Mouse (Mus musculus): Measurements from ENCODE around the gene Eml1. TPM values are rescaled to one million over a fixed set of nuclear protein-coding genes. Genes with fewer than 3 reads are reported as not detected.
A peak's percentile ranks its signal among the peaks of the same experiment; 100 is the strongest.

Eml1 gene
- polyA plus RNA-seq, 1 experiment from 2014 or later, result 77.5 TPM

DNA sequence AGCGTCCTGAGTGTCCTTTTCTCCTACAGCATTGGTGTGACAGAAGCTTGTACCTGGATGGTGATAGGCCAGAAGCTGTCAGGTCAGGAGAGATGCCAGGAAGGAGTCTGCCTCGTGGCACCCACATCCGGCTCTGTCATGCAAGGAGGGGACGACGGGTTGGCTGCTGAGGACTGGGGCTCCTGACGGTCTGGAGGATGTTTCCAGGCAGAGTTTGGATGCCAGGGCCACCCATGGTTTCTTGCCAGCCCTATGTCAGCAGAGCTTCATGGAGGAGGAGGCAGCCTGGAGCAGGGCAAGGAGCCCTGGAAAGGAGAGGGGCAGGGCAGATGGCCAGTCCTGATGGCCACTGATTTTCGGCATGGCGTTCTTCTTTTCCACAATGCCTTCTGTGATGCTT is 28.4 kb downstream of the Eml1 start:
- Histone ChIP-seq H3K9ac (no peak overlapping the region), H3K4me3 (replicated peaks) (no peak overlapping the region), H3K4me2 (no peak overlapping the region), H3K27me3 (no peaks in the 10 kb centered on the region), H3K36me3 (no peaks in the 10 kb centered on the region), H3K27ac (no peak overlapping the region), H3K4me1 (peaks cover 33% of the 10 kb centered on the region), H3K9me3 (replicated peaks) (no peaks in the 10 kb centered on the region)
- ATAC-seq (replicated peaks; ENCODE audit: low FRiP score), result no peak
- WGBS, result 89% methylated on average over 8 of the region's 8 CpGs

DNA sequence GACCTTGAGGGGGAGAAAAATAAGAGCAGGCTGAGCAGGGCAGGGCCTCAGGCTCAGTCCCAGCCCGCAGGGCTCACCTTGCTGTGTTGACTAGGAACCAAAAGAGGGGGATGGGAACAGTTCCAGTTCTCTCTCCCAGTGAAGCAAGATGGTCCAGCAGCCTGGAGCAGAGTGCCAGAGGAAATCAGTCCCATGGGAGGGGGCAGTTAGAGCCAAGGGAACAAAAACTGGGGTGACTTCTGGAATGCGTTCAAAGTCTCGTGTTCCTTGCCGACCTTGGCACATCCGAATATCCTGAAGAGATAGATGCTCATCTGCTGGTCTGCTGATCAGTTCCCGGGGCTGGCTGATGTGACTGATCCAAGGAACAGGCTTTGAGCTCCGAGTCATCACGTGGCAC is 30.2 kb downstream of the Eml1 start:
- no peak overlapping the region for H3K4me3 ChIP-seq (replicated peaks)
- no peaks in the 10 kb centered on the region for H3K36me3 ChIP-seq
- no peak overlapping the region for H3K9ac ChIP-seq
- H3K27me3 ChIP-seq, result no peaks in the 10 kb centered on the region
- no peak overlapping the region for H3K27ac ChIP-seq
- H3K9me3 ChIP-seq (replicated peaks), result no peaks in the 10 kb centered on the region
- H3K4me2 ChIP-seq, result no peak overlapping the region
- peaks cover 21% of the 10 kb centered on the region for H3K4me1 ChIP-seq
- ATAC-seq (replicated peaks; ENCODE audit: low FRiP score), result no peak
- 75% methylated on average over 8 of the region's 8 CpGs for WGBS

DNA sequence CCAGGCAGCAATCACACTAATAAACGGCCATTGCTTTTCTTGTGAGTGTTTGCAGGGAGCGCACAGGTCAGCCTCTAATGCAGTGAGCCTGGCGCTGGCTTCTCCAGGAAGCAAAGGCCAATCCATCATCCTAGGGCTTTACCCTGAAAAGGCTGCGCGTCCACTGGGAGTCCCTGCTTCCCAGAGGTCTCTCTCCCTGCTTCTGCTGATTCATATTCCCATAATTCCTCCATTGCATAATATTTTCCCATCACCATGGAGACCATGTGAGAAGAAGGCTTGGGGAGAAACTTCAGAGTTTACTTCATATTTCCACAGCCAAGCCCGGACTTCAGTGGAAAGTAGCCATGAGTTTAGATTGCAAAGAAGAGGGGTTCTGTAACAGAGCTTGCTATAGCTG is 33.2 kb downstream of the Eml1 start:
- H3K27ac ChIP-seq, result peak overlapping the region; percentile 61; the same call in 1 of the 2 replicates
- no peak overlapping the region for H3K4me2 ChIP-seq
- ATAC-seq (replicated peaks; ENCODE audit: low FRiP score), result no peak; the same call in 1 of the 2 replicates
- no peaks in the 10 kb centered on the region for H3K36me3 ChIP-seq
- H3K9ac ChIP-seq, result no peak overlapping the region
- no peaks in the 10 kb centered on the region for H3K27me3 ChIP-seq
- H3K4me3 ChIP-seq (replicated peaks), result no peak overlapping the region
- peaks cover 14% of the 10 kb centered on the region for H3K4me1 ChIP-seq
- 39% methylated on average over 6 of the region's 6 CpGs for WGBS
- H3K9me3 ChIP-seq (replicated peaks), result no peaks in the 10 kb centered on the region

DNA sequence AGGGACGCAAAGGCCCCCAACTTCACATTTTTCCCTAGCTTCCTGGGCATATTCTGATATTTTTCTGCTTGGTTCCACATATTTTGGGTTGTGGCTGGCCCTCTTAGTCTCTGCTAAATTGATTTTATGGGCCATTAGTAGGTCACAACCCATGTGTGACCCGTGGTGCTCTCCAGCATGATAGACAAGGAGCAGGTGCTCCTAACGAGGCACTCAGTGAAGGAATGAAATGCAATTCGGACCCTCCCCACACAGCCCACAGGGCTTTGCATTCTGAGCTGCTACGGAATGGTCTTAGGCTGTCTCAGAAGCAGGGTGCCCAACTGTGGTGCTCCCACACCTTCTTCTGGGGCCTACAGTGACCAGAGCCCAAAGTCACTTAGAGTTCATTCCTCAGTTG is 38.3 kb downstream of the Eml1 start:
- peaks cover 14% of the 10 kb centered on the region for H3K4me1 ChIP-seq
- H3K27me3 ChIP-seq, result no peaks in the 10 kb centered on the region
- no peak overlapping the region for H3K4me3 ChIP-seq (replicated peaks)
- no peak overlapping the region for H3K4me2 ChIP-seq
- no peak overlapping the region for H3K27ac ChIP-seq
- WGBS, result 51% methylated on average over 5 of the region's 5 CpGs
- H3K36me3 ChIP-seq, result no peaks in the 10 kb centered on the region
- no peaks in the 10 kb centered on the region for H3K9me3 ChIP-seq (replicated peaks)
- H3K9ac ChIP-seq, result no peak overlapping the region
- ATAC-seq (replicated peaks; ENCODE audit: low FRiP score), result no peak

DNA sequence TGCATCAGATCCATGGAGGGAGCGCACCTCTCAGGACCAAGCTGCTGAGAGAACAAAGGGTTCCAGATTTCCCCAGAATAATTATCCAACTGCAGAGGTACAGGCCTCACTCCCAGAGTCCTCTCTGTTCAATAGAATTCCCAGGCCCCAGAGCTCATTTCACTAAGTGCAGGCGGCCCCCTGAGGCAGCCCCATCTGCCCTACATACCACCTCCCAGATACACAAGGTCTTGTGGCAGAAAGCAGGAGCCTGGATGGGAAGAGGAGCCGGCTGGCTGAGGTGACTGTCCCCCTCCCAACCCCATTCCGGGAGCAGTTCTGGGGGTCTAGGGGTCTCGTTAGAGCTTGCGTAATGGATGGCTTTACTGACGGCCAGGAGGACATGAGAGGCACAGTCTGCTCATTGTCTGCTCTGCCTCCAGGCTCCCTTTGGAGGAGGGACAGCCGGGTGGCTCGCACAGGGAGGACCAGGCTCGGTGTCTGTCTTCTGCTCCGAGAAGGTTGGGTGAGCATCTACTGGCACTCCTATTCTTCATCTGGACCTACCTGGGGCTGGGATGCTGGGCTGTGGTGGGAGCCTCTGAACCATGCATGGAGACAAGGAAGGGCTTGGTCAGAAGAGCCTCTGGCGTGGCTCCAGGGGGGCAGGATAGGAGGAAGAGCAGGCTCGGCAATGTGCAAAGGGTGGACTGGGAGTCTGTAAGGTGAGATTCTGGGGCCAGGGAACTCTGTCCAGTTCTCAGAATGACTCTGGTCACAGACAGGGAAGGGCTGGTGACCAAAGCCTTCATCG is 39.9 kb downstream of the Eml1 start:
- Histone ChIP-seq H3K4me3 (replicated peaks) (no peak overlapping the region), H3K4me2 (no peak overlapping the region), H3K9me3 (replicated peaks) (no peaks in the 10 kb centered on the region), H3K27ac (no peak overlapping the region), H3K36me3 (no peaks in the 10 kb centered on the region), H3K4me1 (peaks cover 11% of the 10 kb centered on the region), H3K9ac (no peak overlapping the region), H3K27me3 (no peaks in the 10 kb centered on the region)
- 62% methylated on average over 14 of the region's 14 CpGs for WGBS
- ATAC-seq (replicated peaks; ENCODE audit: low FRiP score), result no peak

DNA sequence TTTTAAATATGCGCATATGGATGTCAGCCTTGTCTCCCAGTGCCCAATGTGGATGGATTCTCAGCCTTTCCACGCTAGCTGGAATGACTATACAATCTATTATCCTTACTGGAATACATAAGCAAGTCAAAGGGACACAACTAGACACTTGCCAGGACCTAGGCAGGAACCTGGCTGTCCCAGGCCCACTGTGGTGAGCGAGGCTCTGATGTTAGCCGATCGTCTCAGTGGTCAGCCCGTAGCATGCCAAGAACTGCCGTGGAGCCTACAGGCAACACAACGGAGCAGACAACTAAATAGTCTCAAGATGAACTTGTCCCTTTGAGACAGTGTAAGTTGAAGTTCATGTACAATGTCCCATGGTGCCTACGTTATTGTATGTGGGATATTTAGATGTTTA is 44.2 kb downstream of the Eml1 start:
- no peak overlapping the region for H3K27ac ChIP-seq
- no peaks in the 10 kb centered on the region for H3K36me3 ChIP-seq
- no peak overlapping the region for H3K4me2 ChIP-seq
- H3K27me3 ChIP-seq, result no peaks in the 10 kb centered on the region; the same call in 1 of the 2 replicates
- no peak overlapping the region for H3K9ac ChIP-seq
- H3K9me3 ChIP-seq (replicated peaks), result no peaks in the 10 kb centered on the region
- WGBS, result 95% methylated on average over 9 of the region's 9 CpGs
- no peak overlapping the region for H3K4me3 ChIP-seq (replicated peaks)
- no peak for ATAC-seq (replicated peaks; ENCODE audit: low FRiP score)
- H3K4me1 ChIP-seq, result peaks cover 6% of the 10 kb centered on the region; the same call in 1 of the 2 replicates

DNA sequence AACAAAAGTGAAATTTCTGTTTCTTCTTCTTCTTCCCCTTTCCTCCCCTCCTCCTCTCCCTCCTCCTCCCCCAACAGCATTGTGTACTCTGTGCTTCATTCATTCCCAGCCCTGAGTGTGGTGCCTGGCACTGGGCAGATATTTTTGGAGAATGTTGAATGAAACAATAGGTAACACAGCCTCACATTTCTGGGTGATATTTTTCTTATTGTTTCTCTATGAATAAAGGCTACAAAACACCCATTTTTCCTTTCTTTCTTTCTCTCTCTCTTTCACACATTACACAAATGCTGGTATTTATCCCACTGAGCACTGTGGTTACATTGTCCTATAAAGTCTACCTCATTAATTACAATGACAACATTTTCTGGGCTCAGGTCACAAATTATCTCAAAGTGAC is 48.8 kb downstream of the Eml1 start:
- no peak overlapping the region for H3K27ac ChIP-seq
- ATAC-seq (replicated peaks; ENCODE audit: low FRiP score), result no peak
- H3K4me2 ChIP-seq, result no peak overlapping the region
- H3K36me3 ChIP-seq, result no peaks in the 10 kb centered on the region
- no peak overlapping the region for H3K9ac ChIP-seq
- H3K27me3 ChIP-seq, result no peaks in the 10 kb centered on the region; the same call in 1 of the 2 replicates
- H3K9me3 ChIP-seq (replicated peaks), result no peaks in the 10 kb centered on the region
- peaks cover 12% of the 10 kb centered on the region for H3K4me1 ChIP-seq
- H3K4me3 ChIP-seq (replicated peaks), result no peak overlapping the region

DNA sequence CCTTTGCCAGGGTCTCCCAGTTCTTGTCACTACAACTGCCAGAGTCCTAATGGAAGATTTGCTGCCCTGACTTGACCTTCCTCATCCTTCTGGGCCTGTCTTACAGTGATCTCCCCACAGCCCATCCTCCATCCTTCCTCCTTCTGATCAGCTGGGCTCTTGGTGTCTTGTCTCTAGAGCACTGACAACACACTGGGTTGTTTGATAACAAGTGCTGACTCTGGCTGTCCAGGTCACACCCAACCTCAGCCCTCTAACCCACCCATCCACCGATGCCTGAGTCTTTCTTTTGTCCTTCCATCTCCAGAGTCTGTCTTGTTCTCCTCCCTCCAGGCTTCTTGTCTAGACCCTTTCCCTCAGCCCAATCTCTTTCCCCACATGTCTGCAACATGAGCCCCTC is 50.7 kb downstream of the Eml1 start:
- Histone ChIP-seq H3K4me2 (no peak overlapping the region), H3K9me3 (replicated peaks) (no peaks in the 10 kb centered on the region), H3K27me3 (no peaks in the 10 kb centered on the region; the same call in 1 of the 2 replicates), H3K4me3 (replicated peaks) (no peak overlapping the region), H3K9ac (no peak overlapping the region), H3K4me1 (peaks cover 17% of the 10 kb centered on the region), H3K36me3 (no peaks in the 10 kb centered on the region), H3K27ac (no peak overlapping the region)
- WGBS, result 78% methylated on average over 1 of the region's 1 CpGs
- ATAC-seq (replicated peaks; ENCODE audit: low FRiP score), result no peak

DNA sequence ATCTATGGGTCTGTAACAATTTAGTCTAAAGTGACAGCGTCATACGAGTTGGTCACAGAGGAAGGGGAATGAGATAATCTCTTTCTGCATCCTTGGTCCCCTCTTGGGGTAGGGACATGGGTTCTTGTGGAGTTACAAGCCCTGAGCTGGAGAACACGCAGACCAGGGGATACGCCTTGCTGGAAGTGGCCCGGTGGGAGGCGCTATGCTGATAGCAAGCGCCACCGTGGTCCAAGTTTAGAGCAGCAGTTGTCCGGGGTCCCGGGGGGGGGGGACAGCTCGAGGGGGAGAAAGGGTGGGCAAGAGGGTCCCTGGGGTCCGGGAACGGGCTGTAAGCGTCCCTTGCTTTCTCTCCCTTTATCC is 51.7 kb downstream of the Eml1 start:
- Histone ChIP-seq H3K9ac (peak overlapping the region; percentile 87; the same call in 1 of the 2 replicates), H3K27ac (peak overlapping the region; percentile 90), H3K4me2 (peak overlapping the region; percentile 78), H3K4me1 (peaks cover 17% of the 10 kb centered on the region), H3K4me3 (replicated peaks) (peak overlapping the region; percentile 83), H3K36me3 (no peaks in the 10 kb centered on the region), H3K27me3 (no peaks in the 10 kb centered on the region; the same call in 1 of the 2 replicates), H3K9me3 (replicated peaks) (no peaks in the 10 kb centered on the region)
- ATAC-seq (replicated peaks; ENCODE audit: low FRiP score), result peak; percentile 71
- WGBS, result 3% methylated on average over 14 of the region's 14 CpGs

DNA sequence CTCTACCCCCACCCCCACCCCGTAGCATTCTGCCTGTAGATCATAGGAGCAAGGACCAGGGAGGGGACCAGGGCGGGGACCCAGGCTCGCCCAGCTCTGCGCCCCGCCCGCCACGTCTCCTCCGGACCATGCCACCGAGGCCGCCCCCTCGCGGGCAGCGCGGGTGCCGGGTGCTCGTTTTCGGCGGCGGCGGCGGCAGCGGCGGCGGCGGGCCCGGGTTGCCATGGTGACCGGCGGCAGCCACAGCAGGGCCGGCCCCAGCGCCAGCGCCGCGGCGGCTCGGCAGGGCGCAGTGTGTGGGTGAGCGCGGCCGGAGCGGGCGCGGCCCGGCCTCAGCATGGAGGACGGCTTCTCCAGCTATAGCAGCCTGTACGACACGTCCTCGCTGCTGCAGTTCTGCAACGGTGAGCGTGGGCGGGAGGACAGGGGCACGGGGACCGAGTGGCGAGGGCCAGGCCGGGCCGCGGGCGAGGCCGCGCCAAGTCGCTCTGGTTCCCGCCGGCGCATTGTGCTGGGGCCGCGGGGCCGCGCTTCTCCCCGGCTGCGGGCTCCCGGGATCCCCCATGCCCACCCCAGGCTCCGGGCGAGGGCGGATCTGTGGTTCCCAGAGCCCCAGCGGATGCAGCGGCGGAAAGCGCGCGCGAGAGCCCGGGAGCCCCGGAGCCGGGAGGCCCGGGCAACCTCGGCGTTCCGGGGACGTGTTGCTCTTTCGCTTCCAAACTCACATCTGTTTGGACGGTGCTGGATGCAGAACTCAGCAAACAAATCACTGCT is 52.3 kb downstream of the Eml1 start:
- H3K27me3 ChIP-seq, result no peaks in the 10 kb centered on the region; the same call in 1 of the 2 replicates
- no peaks in the 10 kb centered on the region for H3K9me3 ChIP-seq (replicated peaks)
- peaks cover 17% of the 10 kb centered on the region for H3K4me1 ChIP-seq
- peak overlapping the region; percentile 83 for H3K4me3 ChIP-seq (replicated peaks)
- H3K27ac ChIP-seq, result peak overlapping the region; percentile 90
- ATAC-seq (replicated peaks; ENCODE audit: low FRiP score), result peak; percentile 95
- WGBS, result under 1% methylated on average over 88 of the region's 90 CpGs
- H3K4me2 ChIP-seq, result peak overlapping the region; percentile 78
- H3K36me3 ChIP-seq, result no peaks in the 10 kb centered on the region
- peak overlapping the region; percentile 87 for H3K9ac ChIP-seq

DNA sequence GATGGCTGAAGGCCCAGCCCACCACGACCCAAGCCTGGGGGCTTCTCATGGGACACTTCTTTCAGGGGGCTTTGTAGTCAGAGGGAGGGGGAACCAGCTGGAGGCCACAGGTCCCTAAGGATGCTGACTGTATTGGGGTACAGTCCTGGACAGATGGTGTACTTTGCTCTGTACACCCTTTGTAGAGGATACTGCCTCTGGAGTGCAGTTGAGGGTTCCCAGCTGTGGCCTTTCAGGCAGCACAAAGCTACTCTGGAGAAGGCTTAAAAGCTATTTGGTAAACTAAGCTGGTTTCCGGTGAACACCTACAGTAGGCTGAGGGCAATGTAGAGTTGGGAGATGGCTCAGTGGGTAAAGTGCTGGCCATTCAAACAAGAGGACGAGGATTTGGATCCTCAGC is 60.2 kb downstream of the Eml1 start:
- whole genome bisulfite sequencing, result 80% methylated on average over 3 of the region's 3 CpGs
- Histone ChIP-seq H3K4me3 (replicated peaks) (no peak overlapping the region), H3K9ac (no peak overlapping the region), H3K36me3 (no peaks in the 10 kb centered on the region), H3K9me3 (replicated peaks) (no peaks in the 10 kb centered on the region), H3K4me2 (no peak overlapping the region), H3K4me1 (peaks cover 22% of the 10 kb centered on the region), H3K27ac (no peak overlapping the region), H3K27me3 (no peaks in the 10 kb centered on the region)
- ATAC-seq (replicated peaks; ENCODE audit: low FRiP score), result no peak

DNA sequence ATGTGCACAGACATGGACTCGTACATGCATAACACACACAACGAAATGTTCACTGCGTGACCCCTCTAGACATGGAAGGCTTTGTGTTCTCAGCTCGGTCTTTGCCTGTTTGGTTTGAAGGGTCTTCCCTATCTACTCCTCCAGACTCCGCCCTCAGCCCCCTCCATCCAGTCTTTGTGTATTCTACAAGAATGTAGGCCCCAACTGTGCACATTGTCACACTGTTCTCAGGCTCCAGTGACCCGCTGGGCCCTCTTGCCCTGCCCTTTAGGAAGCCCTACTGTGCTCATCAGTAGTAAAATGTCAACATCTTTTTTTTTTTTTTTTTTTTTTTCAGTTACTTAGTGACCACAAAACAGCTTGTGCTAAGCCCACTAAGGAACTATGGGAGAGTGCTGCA is 61.0 kb downstream of the Eml1 start:
- Histone ChIP-seq H3K9me3 (replicated peaks) (no peaks in the 10 kb centered on the region), H3K4me1 (peaks cover 28% of the 10 kb centered on the region), H3K27me3 (no peaks in the 10 kb centered on the region), H3K9ac (no peak overlapping the region), H3K4me2 (no peak overlapping the region), H3K4me3 (replicated peaks) (no peak overlapping the region), H3K27ac (no peak overlapping the region), H3K36me3 (no peaks in the 10 kb centered on the region)
- WGBS, result 82% methylated on average over 6 of the region's 6 CpGs
- ATAC-seq (replicated peaks; ENCODE audit: low FRiP score), result no peak

Data from kidney, embryonic 15.5 days (tissue).